Mouse (Mus musculus): ENCODE measurements around the gene Ptpro.

Ptpro gene

DNA sequence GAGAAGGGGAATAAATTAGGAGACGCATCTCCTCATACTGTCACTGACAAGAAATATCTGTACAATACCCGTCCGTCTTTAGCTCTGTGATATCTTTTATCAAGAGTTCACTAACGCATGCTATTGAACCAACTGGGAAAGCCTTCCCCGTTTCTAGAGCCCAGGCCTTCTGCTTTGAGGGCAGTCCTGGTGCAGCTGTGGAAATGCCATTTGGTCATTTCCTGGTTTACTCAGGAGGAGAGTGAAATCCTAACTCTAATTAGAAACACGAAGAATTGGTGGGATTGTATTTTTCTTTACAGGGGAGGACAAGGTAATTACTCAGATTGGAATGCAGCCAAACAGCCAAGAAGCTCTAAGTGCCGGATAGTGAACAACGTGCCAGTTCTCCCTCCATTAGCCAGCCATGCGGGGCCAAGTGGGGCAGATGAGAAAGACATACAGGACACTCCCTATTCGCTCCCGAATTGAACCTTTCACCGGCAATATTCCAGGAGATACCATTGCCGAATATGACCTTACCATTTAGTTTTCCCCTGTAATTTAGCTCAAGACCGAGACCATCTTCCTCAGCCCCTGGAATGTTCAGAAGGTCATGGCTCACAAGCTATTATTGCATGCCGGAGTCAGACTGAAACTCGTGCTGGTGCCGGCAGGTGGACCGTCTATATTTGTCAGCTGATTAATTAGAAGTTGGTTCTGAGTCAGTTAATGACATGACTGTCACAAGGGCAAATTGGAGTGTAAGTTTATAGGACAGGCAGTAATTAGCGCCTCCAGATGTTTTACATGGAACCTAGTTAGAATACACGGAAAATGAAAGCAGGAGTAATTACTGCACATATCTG lies 43.1 kb downstream of the Ptpro start:
- DNase-seq = no peak

- DNase-seq = no peak
These were observed 50.4 kb downstream of the Ptpro start for GRCm38 (mm10) chr6:137302561-137302960.

DNA sequence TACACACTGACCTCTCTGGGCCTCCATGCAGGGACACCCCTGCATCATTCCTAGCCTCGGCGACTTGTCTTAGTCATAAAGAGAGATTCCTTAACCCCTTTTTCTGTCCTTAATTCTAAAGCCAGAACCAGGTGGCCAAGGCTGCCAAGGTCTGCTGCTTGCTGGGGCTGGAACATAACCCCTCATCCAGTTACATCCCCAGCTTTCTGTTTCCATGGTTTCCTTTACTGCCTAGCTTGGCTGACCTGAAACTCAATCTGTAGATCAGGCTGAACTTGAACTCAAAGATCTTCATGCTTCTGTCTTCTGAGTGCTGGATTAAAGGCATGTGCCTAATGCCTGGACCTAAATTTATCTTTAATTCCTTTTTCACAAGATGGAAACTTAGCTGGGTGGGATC lies 51.7 kb downstream of the Ptpro start:
- DNase-seq = no peak

DNA sequence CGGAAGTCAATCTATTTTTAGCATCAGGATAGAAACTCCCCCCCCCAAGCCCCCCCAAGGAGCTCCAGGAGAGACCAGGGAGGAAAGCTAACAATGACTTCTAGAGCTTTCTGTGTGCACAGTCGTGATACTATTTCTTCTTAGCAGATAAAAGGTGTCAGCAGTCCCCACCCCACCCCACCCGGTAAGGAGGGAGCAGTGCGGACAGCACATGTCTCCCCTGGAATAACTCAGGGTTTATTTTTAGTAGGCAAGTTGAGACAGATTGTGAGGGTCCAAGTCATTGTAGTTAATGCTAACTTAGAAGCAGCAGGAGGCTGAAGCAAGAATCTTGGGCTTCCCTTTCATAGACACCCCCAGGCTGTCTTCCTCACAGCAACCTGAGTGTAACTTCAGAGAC lies 63.1 kb downstream of the Ptpro start:
- no peak for DNase-seq

DNA sequence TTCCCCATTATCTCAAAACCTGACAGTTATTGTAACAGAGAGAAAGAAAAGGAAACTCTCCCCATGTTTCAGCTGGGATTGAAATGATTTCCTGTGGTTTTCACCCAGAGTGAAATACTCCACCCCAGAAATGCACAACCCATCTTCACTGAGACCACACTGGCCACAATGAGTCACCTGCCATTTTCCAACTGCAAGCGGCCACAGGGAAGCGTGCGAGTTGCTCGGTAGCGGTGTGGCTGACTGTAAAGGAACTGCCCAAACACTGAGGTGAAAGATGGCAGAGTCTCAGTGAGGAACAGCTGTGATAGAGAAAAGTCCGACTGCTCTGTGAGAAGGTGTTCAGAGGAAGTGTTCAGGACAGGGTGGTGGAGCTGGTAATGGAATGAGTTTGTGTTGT lies 64.2 kb downstream of the Ptpro start:
- no peak for DNase-seq

GRCm38 (mm10) chr6:137317509-137317908 lies 65.4 kb downstream of the Ptpro start:
- no peak for DNase-seq

DNA sequence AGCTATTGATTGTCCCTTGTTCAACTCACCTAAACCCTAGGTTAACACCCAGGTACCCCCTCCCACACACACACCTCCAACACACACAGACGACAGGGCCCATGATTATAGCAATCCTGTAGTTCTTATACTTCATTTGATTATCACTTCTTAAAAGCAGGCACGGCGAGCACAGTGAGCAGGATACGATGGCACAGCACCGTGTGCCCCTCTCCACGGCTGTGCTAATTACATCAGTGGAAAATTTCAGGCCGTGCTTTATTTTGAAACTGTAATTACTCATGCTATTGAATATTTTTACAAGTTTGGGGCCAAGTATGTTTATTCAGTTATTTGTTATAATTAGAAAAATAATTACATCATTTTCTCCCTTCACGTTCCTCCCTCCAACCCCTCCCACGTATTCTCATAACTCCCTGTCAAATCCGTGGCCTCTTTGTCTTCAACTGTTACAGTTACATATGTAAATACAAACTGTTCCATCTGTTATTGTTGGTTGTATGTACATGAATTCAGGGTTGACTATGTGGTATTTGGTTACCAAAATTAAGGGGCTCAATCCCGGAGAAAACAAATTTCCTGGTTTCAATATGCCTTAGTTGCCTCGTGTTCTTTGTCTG lies 66.2 kb downstream of the Ptpro start:
- no peak for DNase-seq

DNA sequence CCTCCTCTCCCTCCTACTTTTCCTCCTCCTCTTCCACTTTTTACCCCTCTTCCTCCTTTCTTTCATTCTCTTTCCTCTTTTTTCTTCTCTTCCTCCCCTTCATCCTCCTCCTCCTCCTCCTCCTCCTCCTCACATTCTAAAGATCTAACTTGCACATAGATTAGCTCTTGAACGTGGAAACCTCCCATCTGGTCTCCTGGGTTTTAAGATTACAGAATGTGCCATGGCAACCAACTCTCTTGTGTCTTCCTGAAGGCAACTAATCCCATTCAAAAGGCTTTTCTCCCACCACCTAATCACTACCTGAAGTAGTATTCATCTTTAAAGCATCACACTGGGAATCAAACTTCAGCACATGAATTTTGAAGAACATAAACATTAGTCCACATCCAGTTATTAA lies 67.5 kb downstream of the Ptpro start:
- DNase-seq = no peak

- DNase-seq = no peak
These were observed 75.6 kb downstream of the Ptpro start for GRCm38 (mm10) chr6:137327718-137328117.

DNA sequence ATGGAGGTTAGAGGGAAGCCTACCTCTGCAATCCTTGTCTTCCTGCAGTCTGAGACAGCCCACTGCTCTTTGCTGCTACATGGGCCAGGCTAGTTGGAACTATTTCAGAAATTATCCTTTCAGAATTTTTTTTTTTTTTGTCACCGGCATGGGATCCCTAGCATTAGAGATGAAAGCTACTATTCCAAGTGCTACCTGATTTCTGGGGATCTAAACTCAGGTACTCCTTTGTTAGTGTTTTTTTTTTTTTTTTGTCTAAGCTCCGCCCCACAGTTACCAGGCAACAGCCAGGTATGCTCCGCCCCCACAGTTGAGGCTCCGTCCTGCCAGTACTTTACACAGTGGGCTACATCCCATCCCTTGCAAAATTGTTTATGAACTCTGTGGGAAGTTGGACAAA lies 76.1 kb downstream of the Ptpro start:
- DNase-seq = no peak

GRCm38 (mm10) chr6:137330782-137331181 lies 78.7 kb downstream of the Ptpro start:
- no peak for DNase-seq

GRCm38 (mm10) chr6:137331826-137332225 lies 79.7 kb downstream of the Ptpro start:
- no peak for DNase-seq

GRCm38 (mm10) chr6:137339071-137339470 lies 87.0 kb downstream of the Ptpro start:
- no peak for DNase-seq

DNA sequence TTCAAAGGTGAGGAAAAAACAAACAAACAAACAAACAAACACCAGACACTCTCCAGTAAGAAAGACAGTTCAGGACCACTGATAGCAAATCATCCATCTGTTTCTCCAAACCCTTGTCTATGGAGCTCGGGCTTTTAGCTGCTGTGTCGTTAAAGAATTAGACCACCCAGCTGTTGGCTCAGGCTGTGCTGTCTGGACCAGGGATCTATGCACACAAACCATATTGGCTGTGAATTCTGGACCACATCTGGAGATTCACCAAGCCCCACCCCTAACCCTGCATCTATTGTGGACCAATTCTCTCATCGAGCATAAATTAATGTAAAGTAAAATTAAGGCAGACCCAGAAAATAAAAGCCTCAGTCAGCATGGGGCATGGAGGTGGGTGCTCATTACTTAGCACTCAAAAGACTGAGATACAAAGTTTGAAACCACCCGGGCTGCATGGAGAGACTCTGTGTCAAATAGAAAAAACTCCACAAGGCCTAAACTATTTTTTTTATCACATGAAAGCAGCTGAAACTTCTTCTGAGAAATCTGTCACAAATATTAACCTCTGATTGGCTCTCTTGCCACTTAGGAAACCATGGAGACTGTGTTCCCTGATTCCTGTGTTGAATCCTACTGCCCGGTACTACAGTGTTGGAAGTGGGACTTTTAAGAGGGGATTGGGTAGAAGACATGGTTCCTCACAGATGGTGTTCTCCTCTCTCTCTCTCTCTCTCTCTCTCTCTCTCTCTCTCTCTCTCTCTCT lies 91.7 kb downstream of the Ptpro start:
- no peak for DNase-seq

- no peak for DNase-seq
These were observed 108.0 kb downstream of the Ptpro start for GRCm38 (mm10) chr6:137360166-137360565.

DNA sequence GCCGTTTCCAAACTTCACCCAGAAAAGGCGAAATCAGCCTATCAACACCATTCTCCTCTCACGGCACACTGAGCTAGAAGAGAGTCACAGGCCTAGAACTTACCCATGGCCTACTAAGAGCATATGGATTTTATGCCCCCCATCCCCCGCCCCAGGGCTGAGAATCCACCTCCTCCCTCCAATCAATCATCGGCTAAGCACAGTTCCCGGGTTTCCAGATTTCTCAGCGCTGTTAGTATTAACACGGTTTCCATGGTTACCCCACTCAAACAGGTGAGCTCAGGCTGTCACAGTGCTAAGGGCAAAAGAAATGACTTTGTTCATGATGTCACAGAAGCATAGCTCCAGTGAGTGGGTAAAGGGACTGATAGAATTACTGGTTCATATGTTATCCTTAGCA lies 110.1 kb downstream of the Ptpro start:
- no peak for DNase-seq

DNA sequence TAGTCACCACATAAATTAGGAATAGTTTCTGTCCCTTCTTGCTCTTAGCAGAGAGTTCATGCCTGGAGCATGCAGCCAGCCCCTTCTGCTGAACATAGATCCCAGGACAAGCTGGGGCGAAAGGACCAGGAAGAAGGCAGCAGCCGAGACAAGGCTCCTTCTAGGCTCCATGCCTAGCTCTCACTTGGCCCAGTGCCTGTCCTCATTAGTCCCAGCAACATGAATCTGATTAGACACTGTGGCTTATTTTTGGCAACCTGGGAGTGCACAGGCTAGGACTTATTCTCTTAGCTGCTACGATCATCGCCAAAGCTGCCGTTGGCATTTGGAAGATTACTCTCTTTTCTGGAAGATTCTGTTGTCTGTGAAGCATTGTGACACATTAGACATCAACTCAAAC lies 112.6 kb downstream of the Ptpro start:
- peak; percentile 33 for DNase-seq

DNA sequence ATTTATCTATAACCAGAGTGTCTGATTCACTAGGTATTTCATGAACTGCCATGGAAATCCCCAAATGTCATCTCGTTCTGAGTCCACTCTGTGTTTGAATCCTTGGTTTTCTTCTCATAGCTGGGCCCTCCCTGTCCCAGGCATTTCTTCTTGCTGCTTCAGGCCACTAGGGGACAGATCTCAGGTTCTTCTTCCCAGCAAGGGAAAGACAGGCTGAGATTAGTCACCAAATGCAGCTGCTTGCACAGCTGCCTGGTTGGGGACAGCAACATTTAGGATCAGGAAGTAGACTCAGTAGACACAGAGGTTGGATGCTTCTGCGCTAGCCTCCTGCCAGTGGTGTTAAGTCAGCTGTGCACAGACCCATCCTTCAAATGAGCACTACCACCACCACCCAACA lies 113.5 kb downstream of the Ptpro start:
- DNase-seq = no peak

DNA sequence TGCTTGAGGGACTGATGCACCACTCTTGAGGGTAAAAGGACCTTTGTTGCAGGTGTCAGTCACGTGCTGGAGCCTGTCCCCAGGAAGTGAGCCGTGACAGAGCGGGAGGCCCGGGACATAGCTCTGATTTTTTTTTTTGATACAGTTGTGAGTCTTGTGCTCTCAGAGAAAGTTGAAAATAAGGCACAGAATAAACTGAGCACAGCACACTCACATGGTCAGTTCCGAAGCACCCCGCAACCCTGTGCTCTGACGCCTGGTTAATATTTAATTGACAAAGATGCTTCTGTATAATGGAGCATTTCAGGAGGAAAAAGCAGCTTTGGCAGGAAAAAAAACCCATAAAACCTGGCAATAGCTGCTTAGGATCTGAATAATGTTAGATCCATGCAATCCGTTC lies 118.6 kb downstream of the Ptpro start:
- DNase-seq = peak; percentile 13

- no peak for DNase-seq
These were observed 119.3 kb downstream of the Ptpro start for GRCm38 (mm10) chr6:137371455-137371854.

DNA sequence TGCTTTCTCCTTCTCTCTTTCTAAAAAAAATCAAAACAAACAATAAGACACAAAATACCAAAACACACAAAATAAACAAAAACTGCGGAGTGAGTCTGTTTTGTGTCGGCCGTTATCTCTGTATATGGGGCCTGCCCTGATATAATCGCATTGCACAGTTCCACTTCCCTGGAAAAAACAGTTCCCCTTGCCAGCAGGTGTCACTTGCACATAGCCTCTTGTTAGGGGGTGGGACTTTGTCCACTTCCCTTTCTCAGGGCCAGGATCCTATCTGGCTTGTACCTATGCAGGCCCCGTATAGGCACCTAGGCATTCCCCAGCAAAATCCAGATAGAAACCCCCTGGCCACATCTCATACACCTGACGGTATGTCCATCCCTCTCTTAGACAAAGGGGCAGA lies 121.8 kb downstream of the Ptpro start:
- no peak for DNase-seq

- no peak for DNase-seq
These were observed 130.4 kb downstream of the Ptpro start for GRCm38 (mm10) chr6:137382546-137382945.

GRCm38 (mm10) chr6:137386344-137386743 lies 134.2 kb downstream of the Ptpro start:
- no peak for DNase-seq

- DNase-seq = no peak
These were observed 134.8 kb downstream of the Ptpro start for GRCm38 (mm10) chr6:137386935-137387334.

Measured in kidney, adult 18-20 months (tissue).